Mouse (Mus musculus) left cerebral cortex, postnatal 25 days (tissue): ENCODE results near the gene Fbxl15. TPM values are rescaled to one million over a fixed set of nuclear protein-coding genes. Genes with fewer than 3 reads are reported as not detected.

Experiments
- DNase-seq, 2 experiments: peaks; one replicate each; pipeline ENCODE4 v3.0.0; 2022; ENCODE audit warnings: low spot score in 2 of 2, mixed read lengths in 1 of 2
- intact Hi-C: fragments of 180-260 bp; cut with DNase I; formaldehyde crosslinking; loops from one replicate; pipeline ENCODE4 v1.15.1; 2025
- total RNA-seq, 2 experiments: library from RNA; stranded (reverse); gene quantifications; 2 replicates each; pipeline ENCODE4 v1.2.3; 2021

The Fbxl15 gene
- total RNA-seq, 2 experiments from 2014 or later = 28.6 to 29.0 TPM

- intact Hi-C loops = no loop called here
- DNase-seq = no peak
Observed at GRCm38 (mm10) chr19:46320076-46320785, 7.8 kb upstream of the Fbxl15 start.

- DNase-seq = peak in 1 of 2 experiments; percentile 64
- intact Hi-C loops = no loop called here
Observed at GRCm38 (mm10) chr19:46321101-46321943, 6.7 kb upstream of the Fbxl15 start.

GRCm38 (mm10) chr19:46322144-46322995 lies 5.6 kb upstream of the Fbxl15 start:
- intact Hi-C loops = no loop called here
- no peak for DNase-seq

GRCm38 (mm10) chr19:46322996-46323572 lies 4.9 kb upstream of the Fbxl15 start:
- no peak for DNase-seq
- intact Hi-C loops = no loop called here

GRCm38 (mm10) chr19:46323716-46324115 lies 4.3 kb upstream of the Fbxl15 start:
- no peak for DNase-seq

GRCm38 (mm10) chr19:46324366-46324765 lies 3.6 kb upstream of the Fbxl15 start:
- intact Hi-C loops = no loop called here
- no peak for DNase-seq

More at GRCm38 (mm10) chr19:46323716-46324115, 4.3 kb upstream of the Fbxl15 start:
- intact Hi-C loops = no loop called here

GRCm38 (mm10) chr19:46324918-46325317 lies 3.1 kb upstream of the Fbxl15 start:
- no peak for DNase-seq
- intact Hi-C loops = loop anchor here (5.0 kb wide), 1 partner anchor 177 kb away; the partner anchor contains the start of gene Trim8

GRCm38 (mm10) chr19:46326019-46326755 lies 1.8 kb upstream of the Fbxl15 start:
- intact Hi-C loops = loop anchor here (5.0 kb wide), 1 partner anchor 176 kb away; the partner anchor contains the start of gene Trim8
- peak in 1 of 2 experiments; percentile 54 for DNase-seq

GRCm38 (mm10) chr19:46326756-46327305 lies 1.2 kb upstream of the Fbxl15 start, which contains the start of gene Psd:
TSS of gene Psd (minus strand) at chr19:46327156.
- peak; percentile 65 to 77 for DNase-seq
- intact Hi-C loops = loop anchor here (5.0 kb wide), 1 partner anchor 175 kb away; the partner anchor contains the start of gene Trim8

GRCm38 (mm10) chr19:46327531-46328064 lies 386 bp upstream of the Fbxl15 start:
- intact Hi-C loops = loop anchor here (5.0 kb wide), 1 partner anchor 175 kb away; the partner anchor contains the start of gene Trim8
- no peak for DNase-seq

GRCm38 (mm10) chr19:46329031-46329641 lies 1.2 kb downstream of the Fbxl15 start:
- DNase-seq = no peak
- intact Hi-C loops = loop anchor here (5.0 kb wide), 1 partner anchor 173 kb away; the partner anchor contains the start of gene Trim8

GRCm38 (mm10) chr19:46329951-46330350 lies 2.0 kb downstream of the Fbxl15 start:
- peak; percentile 83 to 87 for DNase-seq
- intact Hi-C loops = loop anchor here (1.0 to 5.0 kb wide), 2 partner anchors 26 to 172 kb away; partner anchors contain the start of genes Nfkb2 and Trim8

- DNase-seq = no peak
- intact Hi-C loops = loop anchor here (1.0 kb wide), 1 partner anchor 26 kb away; the partner anchor contains the start of gene Nfkb2
Observed at GRCm38 (mm10) chr19:46330696-46331095, 2.7 kb downstream of the Fbxl15 start.

- intact Hi-C loops = no loop called here
- DNase-seq = no peak
Observed at GRCm38 (mm10) chr19:46331326-46331725, 3.3 kb downstream of the Fbxl15 start.

- intact Hi-C loops = no loop called here
- no peak for DNase-seq
Observed at GRCm38 (mm10) chr19:46331936-46332335, 4.0 kb downstream of the Fbxl15 start.

- DNase-seq = peak in 1 of 2 experiments; percentile 60
Observed at GRCm38 (mm10) chr19:46332721-46333339, 4.8 kb downstream of the Fbxl15 start.

GRCm38 (mm10) chr19:46333906-46334305 lies 5.9 kb downstream of the Fbxl15 start:
- intact Hi-C loops = no loop called here
- no peak for DNase-seq

More at GRCm38 (mm10) chr19:46332721-46333339, 4.8 kb downstream of the Fbxl15 start:
- intact Hi-C loops = no loop called here
